Mouse (Mus musculus) liver, postnatal 0 days (tissue): ENCODE measurements around the gene Sgms1. TPM values are rescaled to one million over a fixed set of nuclear protein-coding genes. Genes with fewer than 3 reads are reported as not detected.
"Not testable (repeated sequence)": the region's sequence is repeated elsewhere in the genome, so short reads cannot be mapped to it uniquely, and the experiment has no call there.

ENCODE experiments used
- ATAC-seq: fragments of 200-750 bp; cut with Nextera tagmentation; 2 replicates; pipeline ENCODE4 v1.8.0; 2017; ENCODE audit warnings: mild to moderate bottlenecking, moderate library complexity
- DNase-seq: peaks from one replicate; pipeline ENCODE4 v3.0.0-alpha.2; 2016
- H3K27ac ChIP-seq: fragments of 300-500 bp; sonication (generic); 2 replicates; pipeline ENCODE4 v1.5.1; 2014; ENCODE audit warnings: antibody characterized with exemption, moderate library complexity, mild to moderate bottlenecking, low read depth
- H3K27me3 ChIP-seq: fragments of 300-500 bp; sonication (generic); 2 replicates; pipeline ENCODE4 v1.6.1; 2014; ENCODE audit warnings: low read length, control low read depth, mixed read lengths; ENCODE audit not compliant: insufficient read depth
- H3K36me3 ChIP-seq: fragments of 300-500 bp; sonication (generic); replicated peaks from 2 replicates; pipeline ENCODE4 v1.6.1; 2014; ENCODE audit warnings: mild to moderate bottlenecking, control low read depth, low read length, moderate library complexity, mixed read lengths; ENCODE audit not compliant: insufficient read depth
- H3K4me1 ChIP-seq: fragments of 300-500 bp; sonication (generic); 2 replicates; pipeline ENCODE4 v1.6.1; 2014; ENCODE audit warnings: antibody characterized with exemption, mild to moderate bottlenecking, control low read depth; ENCODE audit not compliant: insufficient read depth
- H3K4me2 ChIP-seq: fragments of 300-500 bp; sonication (generic); 2 replicates; pipeline ENCODE4 v1.6.1; 2014; ENCODE audit warnings: low read depth, mild to moderate bottlenecking, low read length, moderate library complexity, mixed read lengths
- H3K4me3 ChIP-seq: fragments of 300-500 bp; sonication (generic); 2 replicates; pipeline ENCODE4 v1.5.1; 2014; ENCODE audit warnings: low read depth, low read length
- H3K9ac ChIP-seq: fragments of 300-500 bp; sonication (generic); replicated peaks from 2 replicates; pipeline ENCODE4 v1.6.1; 2014; ENCODE audit warnings: mild to moderate bottlenecking, moderate library complexity
- H3K9me3 ChIP-seq: fragments of 300-500 bp; sonication (generic); 2 replicates; pipeline ENCODE4 v1.6.1; 2016; ENCODE audit warnings: mild to moderate bottlenecking, control low read depth, low read length, mixed read lengths
- CTCF ChIP-seq: sonication (generic); IDR thresholded peaks from 2 replicates; pipeline ENCODE4 v1.5.1; 2016; ENCODE audit warnings: antibody characterized with exemption, low read depth
- EP300 ChIP-seq: IDR thresholded peaks from 2 replicates; pipeline ENCODE4 v1.6.1; 2016; ENCODE audit warnings: antibody characterized with exemption, low read depth, mild to moderate bottlenecking
- WGBS: fragments of 180-500 bp; shearing (Covaris S2); extraction: QIAGEN DNeasy Blood & Tissue Kit; methylation state at CpG from one replicate; pipeline ENCODE4 v1.1.7; 2014; ENCODE audit not compliant: insufficient replicate concordance; 5-methylcytosine and 5-hydroxymethylcytosine counted together
- polyA plus RNA-seq: library from polyadenylated mRNA; unstranded; fragments of >200 nt; fragmentation: Nextera tagmentation; extraction: Ambion mirVana; gene quantifications from 2 replicates; pipeline ENCODE4 v1.2.1, GENCODE M21; 2015

Gene Sgms1
- polyA plus RNA-seq, 1 experiment from 2014 or later: 16.0 TPM

- TF ChIP-seq EP300 (peak; percentile 47; the same call in 1 of the 2 replicates), CTCF (no peak)
- peak overlapping the region; percentile 64 for H3K27ac ChIP-seq
- H3K4me2 ChIP-seq: peak overlapping the region; percentile 44
- WGBS: 44% methylated on average over 12 of the region's 12 CpGs
- H3K9me3 ChIP-seq: no peaks in the 10 kb centered on the region
- DNase-seq (no peak), ATAC-seq (peak; percentile 57)
- peaks cover 44% of the 10 kb centered on the region for H3K4me1 ChIP-seq
- 0 out of 2 replicates have a peak overlapping the region, but pooled peaks have one; percentile 19 for H3K9ac ChIP-seq
- H3K4me3 ChIP-seq: no peak overlapping the region
- no peaks in the 10 kb centered on the region for H3K27me3 ChIP-seq
- H3K36me3 ChIP-seq: no peaks in the 10 kb centered on the region
Observed at GRCm38 (mm10) chr19:32319531-32320365, 69.8 kb downstream of the Sgms1 start.

GRCm38 (mm10) chr19:32319057-32319456, 70.5 kb downstream of the Sgms1 start:
- Histone ChIP-seq H3K9ac (no peak overlapping the region), H3K4me3 (no peak overlapping the region), H3K27ac (peak overlapping the region; percentile 64; the same call in 1 of the 2 replicates), H3K9me3 (no peaks in the 10 kb centered on the region), H3K27me3 (no peaks in the 10 kb centered on the region), H3K4me1 (peaks cover 44% of the 10 kb centered on the region), H3K4me2 (no peak overlapping the region), H3K36me3 (no peaks in the 10 kb centered on the region)
- 54% methylated on average over 1 of the region's 1 CpGs for WGBS
- TF ChIP-seq CTCF (no peak), EP300 (no peak)
- ATAC-seq (no peak), DNase-seq (no peak)

GRCm38 (mm10) chr19:32317347-32317746, 72.2 kb downstream of the Sgms1 start:
- H3K9ac ChIP-seq, DNase-seq, H3K36me3 ChIP-seq, H3K27ac ChIP-seq, ATAC-seq, H3K4me2 ChIP-seq, H3K9me3 ChIP-seq, H3K27me3 ChIP-seq, H3K4me3 ChIP-seq: not testable (repeated sequence)
- WGBS: 67% methylated on average over 1 of the region's 1 CpGs
- TF ChIP-seq EP300: peak; percentile 54; the same call in 1 of the 2 replicates
- H3K4me1 ChIP-seq: peaks cover 39% of the 10 kb centered on the region

GRCm38 (mm10) chr19:32313304-32313703, 76.2 kb downstream of the Sgms1 start:
- no peaks in the 10 kb centered on the region for H3K27me3 ChIP-seq
- H3K9me3 ChIP-seq: no peaks in the 10 kb centered on the region
- DNase-seq (no peak), ATAC-seq (no peak)
- H3K4me3 ChIP-seq: no peak overlapping the region
- TF ChIP-seq CTCF (no peak), EP300 (no peak)
- 84% methylated on average over 4 of the region's 4 CpGs for WGBS
- H3K4me1 ChIP-seq: peaks cover 15% of the 10 kb centered on the region; the same call in 1 of the 2 replicates
- no peaks in the 10 kb centered on the region for H3K36me3 ChIP-seq
- no peak overlapping the region for H3K27ac ChIP-seq
- H3K4me2 ChIP-seq: no peak overlapping the region
- no peak overlapping the region for H3K9ac ChIP-seq

GRCm38 (mm10) chr19:32311762-32312161, 77.8 kb downstream of the Sgms1 start:
- Histone ChIP-seq H3K27ac (no peak overlapping the region), H3K4me2 (no peak overlapping the region), H3K27me3 (no peaks in the 10 kb centered on the region), H3K4me1 (peaks cover 15% of the 10 kb centered on the region; the same call in 1 of the 2 replicates), H3K9ac (no peak overlapping the region), H3K9me3 (no peaks in the 10 kb centered on the region), H3K4me3 (no peak overlapping the region), H3K36me3 (no peaks in the 10 kb centered on the region)
- WGBS: 82% methylated on average over 5 of the region's 5 CpGs
- TF ChIP-seq CTCF (no peak), EP300 (no peak)
- DNase-seq (no peak), ATAC-seq (no peak)

- Histone ChIP-seq H3K36me3 (no peaks in the 10 kb centered on the region), H3K9me3 (no peaks in the 10 kb centered on the region), H3K4me2 (no peak overlapping the region), H3K27ac (no peak overlapping the region), H3K9ac (no peak overlapping the region), H3K4me3 (no peak overlapping the region), H3K27me3 (no peaks in the 10 kb centered on the region), H3K4me1 (peaks cover 8% of the 10 kb centered on the region; the same call in 1 of the 2 replicates)
- DNase-seq (no peak), ATAC-seq (no peak)
- TF ChIP-seq EP300 (no peak), CTCF (no peak)
- 59% methylated on average over 3 of the region's 3 CpGs for WGBS
Observed at GRCm38 (mm10) chr19:32311063-32311462, 78.5 kb downstream of the Sgms1 start.
